Mouse (Mus musculus): ENCODE measurements around the gene Slc16a1. TPM values are rescaled to one million over a fixed set of nuclear protein-coding genes. Genes with fewer than 3 reads are reported as not detected.

Gene Slc16a1
- total RNA-seq, 2 experiments from 2014 or later: 19.2 to 26.8 TPM

Other genes starting within 250 kb of the Slc16a1 start
- gene Lrig2, start 126.8 kb upstream of the Slc16a1 start, total RNA-seq (2021): 10 to 100 TPM; 25.6 to 30.8 TPM
- gene Ppm1j, start 142.4 kb downstream of the Slc16a1 start, total RNA-seq (2021): 1 to 10 TPM in 1 of 2 experiments, under 1 TPM in 1; 0.54 to 1.2 TPM
- under 1 TPM in 1 of 2 experiments, not detected in 1; 0.07 TPM for gene Fam19a3, start 143.2 kb downstream of the Slc16a1 start, total RNA-seq (2021)
- 10 to 100 TPM; 24.4 to 29.0 TPM for gene Rhoc, start 149.7 kb downstream of the Slc16a1 start, total RNA-seq (2021)
- gene Mov10, start 179.9 kb downstream of the Slc16a1 start, total RNA-seq (2021): 10 to 100 TPM in 1 of 2 experiments, 1 to 10 TPM in 1; 4.9 to 14.3 TPM
- 10 to 100 TPM; 33.9 to 38.2 TPM for gene St7l, start 225.3 kb downstream of the Slc16a1 start, total RNA-seq (2021)
- gene Capza1, start 225.8 kb downstream of the Slc16a1 start, total RNA-seq (2021): 10 to 100 TPM; 31.9 to 47.9 TPM